Mouse (Mus musculus) embryonic stem cell, embryonic (primary cell): Measurements from ENCODE around the gene Sema3g.

Source experiments
- CTCF ChIA-PET, 4 experiments: fragments of 300-600 bp in 2 of 4; fragments of 350-600 bp in 2 of 4; sonication (Branson Sonifier 250); formaldehyde crosslinking; loops; one replicate each; lab custom pipeline; 2022; ENCODE audit warnings: inconsistent platforms in 2 of 4; lab: Charles Lee
- POLR2A ChIA-PET, 4 experiments: fragments of 300-600 bp in 2 of 4; fragments of 350-600 bp in 2 of 4; sonication (Branson Sonifier 250); formaldehyde crosslinking; loops; one replicate each; lab custom pipeline; 2022; ENCODE audit warnings: antibody characterized with exemption in 4 of 4, inconsistent platforms in 1 of 4; lab: Charles Lee

Sema3g gene

DNA sequence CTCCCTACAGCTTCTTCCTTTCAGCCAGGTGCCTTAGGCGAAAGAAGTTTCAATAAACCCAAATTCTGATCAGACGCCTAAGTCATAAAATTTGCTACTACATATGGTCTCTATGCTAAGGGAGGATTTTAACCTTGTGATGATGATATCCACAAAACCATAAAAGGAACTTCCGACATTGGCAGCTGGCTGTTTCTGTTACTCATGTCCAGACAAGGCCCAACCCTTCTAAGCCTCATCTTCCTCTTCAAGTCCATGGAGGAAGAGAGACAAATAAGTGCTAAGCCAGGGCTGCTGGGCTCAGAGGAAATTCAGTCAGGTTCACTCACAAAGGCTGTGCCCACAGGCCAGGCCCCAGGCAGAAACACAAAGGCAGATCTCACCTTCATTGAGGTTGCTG, 28.3 kb upstream of the Sema3g start:
- ChIA-PET CTCF (interaction anchor here in 1 of 4 experiments (1.1 kb wide), 1 partner anchor 83 kb away, joined by 3 read pairs; no protein-coding TSS in a partner anchor), POLR2A (interaction anchor here in 2 of 4 experiments (0.8 to 8.0 kb wide), 5 partner anchors 9 to 49 kb away, joined by 3 to 50 read pairs (median 3); no protein-coding TSS in a partner anchor)

DNA sequence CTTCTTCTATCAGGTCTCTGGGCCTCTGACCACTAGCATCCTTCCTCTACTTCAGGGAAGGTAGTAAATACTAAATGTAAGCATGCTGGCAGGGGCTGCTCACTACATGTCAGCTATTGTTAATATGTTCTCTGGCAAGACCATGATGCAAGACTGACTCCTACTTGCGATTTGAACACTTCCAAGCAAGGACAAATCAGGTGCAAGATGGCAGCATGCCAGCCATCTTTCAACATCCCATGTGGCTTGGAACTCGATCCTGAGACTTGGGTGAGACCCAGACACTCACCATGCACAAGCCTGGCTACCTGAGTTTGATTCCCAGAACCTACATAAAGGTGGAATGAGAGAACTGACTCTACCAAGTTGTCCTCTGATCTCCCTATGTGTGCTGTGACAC, 25.7 kb upstream of the Sema3g start:
- ChIA-PET POLR2A (interaction anchor here in 2 of 4 experiments (1.1 to 8.0 kb wide), 4 partner anchors 10 to 15 kb away, joined by 3 to 50 read pairs (median 5); no protein-coding TSS in a partner anchor), CTCF (interaction anchor here in 1 of 4 experiments (0.6 kb wide), 1 partner anchor 19 kb away, joined by 3 read pairs; no protein-coding TSS in a partner anchor)

DNA sequence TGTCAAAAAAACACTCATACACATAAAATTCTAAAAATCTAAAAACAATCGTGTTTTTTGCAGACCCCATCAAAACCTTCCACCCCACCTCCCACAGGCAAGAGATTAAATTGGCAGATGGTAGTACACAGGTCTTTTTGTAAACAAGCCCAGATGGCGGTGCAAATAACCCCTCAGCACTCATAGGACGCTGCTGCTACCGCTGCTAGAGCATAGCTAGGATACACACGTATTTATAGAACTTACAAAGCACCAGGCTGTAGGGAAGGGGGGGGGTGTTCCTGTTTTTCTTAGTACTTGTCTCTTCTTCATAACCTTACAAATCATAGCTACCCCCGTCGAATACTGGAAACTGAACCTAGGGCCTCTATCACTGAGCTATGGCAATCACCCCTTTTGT, 23.9 kb upstream of the Sema3g start:
- POLR2A ChIA-PET, result interaction anchor here in 3 of 4 experiments (0.5 to 8.0 kb wide), 12 partner anchors 8 to 174 kb away, joined by 3 to 50 read pairs (median 4); no protein-coding TSS in a partner anchor
- CTCF ChIA-PET, result interaction anchor here in 2 of 4 experiments (0.7 to 1.2 kb wide), 2 partner anchors 65 to 131 kb away, joined by 3 read pairs; partner anchors contain the start of gene Smim4 (in 1 of the 2)

DNA sequence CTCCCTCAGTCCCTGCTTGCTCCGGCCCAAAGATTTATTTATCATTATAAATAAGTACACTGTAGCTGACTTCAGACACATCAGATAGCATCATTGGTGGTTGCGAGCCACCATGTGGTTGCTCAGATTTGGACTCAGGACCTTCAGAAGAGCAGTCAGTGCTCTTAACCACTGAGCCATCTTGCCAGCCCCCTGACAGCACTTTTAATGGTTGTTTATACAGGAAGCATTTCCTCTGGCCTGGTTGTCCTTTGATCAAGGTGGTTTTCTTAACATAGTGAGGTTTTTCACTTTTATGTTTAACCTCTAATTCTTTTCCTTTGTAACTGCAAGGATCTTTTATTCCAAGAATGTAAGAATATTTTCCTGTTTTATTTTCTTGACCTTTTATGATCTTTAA, 23.2 kb upstream of the Sema3g start:
- CTCF ChIA-PET, result no interaction called here
- POLR2A ChIA-PET, result interaction anchor here in 3 of 4 experiments (0.6 to 8.0 kb wide), 8 partner anchors 10 to 41 kb away, joined by 3 to 50 read pairs (median 3); no protein-coding TSS in a partner anchor

DNA sequence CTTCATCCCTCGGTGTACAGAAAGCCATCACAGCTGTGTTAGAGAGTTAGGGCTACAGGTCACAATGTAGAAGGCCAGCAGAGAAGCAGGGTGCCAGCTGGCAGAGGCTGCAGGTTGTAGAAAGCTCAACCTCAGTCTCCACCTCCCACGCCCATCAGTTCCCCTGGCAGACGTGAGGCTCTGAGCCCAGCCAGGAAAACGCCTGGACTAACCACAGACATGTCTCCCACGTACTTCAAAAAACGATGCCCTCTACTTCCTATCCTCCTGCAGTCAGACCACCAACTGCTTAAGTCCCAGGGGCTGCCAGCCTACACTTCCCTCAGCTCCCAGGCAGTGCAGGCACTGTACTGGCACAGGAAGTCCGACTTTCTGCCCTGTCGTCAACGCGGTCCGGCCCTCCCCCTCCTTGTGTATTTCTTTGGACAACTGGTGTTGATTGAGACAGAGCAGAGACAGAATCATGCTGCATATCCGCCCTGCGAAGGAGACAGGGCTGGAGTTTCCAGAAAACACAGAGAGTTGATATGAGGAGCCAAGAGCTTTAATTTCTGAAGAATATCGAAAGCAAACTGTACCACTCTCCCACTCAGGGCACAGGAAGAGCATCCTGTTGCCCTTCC, 22.7 kb upstream of the Sema3g start:
- ChIA-PET POLR2A (interaction anchor here in 2 of 4 experiments (1.5 to 8.0 kb wide), 6 partner anchors 10 to 25 kb away, joined by 4 to 50 read pairs (median 6); no protein-coding TSS in a partner anchor), CTCF (interaction anchor here in 2 of 4 experiments (1.3 to 1.4 kb wide), 2 partner anchors 10 to 35 kb away, joined by 3 read pairs; no protein-coding TSS in a partner anchor)

DNA sequence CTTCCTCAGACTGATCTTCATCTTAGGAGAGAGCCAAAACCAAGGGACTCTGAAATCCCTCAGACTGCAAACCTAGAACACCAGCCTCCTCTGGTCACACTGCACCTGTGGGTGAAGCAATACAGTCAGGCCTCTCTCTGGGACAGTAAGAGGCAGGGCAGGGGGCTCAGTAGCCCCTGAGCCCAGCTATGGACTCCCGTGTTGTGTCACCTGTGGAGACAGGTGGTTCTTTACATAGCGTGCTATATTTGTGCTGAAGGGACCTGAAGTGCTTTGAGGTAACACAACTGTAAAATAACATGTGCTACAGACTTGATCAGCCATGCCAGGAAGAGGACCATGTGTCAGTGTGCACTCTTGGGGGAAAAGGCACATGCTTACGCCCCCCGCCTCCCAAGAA, 22.1 kb upstream of the Sema3g start:
- CTCF ChIA-PET, result interaction anchor here in 3 of 4 experiments (0.5 to 1.4 kb wide), 6 partner anchors 9 to 67 kb away, joined by 3 to 7 read pairs (median 3); partner anchors contain the start of gene Smim4 (in 1 of the 3)

DNA sequence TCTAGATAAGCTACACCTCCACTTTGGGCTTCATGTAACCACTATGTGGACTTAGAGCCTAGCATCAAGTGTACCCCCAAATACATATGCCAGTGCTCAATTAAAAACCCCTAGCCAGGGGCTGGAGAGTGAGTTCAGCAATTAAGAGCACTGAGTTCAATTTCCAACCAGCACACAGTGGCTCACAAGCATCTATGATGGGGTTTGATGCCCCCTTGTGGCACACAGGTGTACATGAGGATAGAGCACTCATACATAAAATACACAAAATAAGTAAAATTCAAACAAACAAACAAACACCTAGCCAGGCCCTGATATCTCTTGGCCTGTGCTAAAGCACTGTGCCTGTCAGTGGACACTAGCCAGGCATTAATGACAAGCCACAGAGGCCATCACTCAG, 21.7 kb upstream of the Sema3g start:
- ChIA-PET CTCF (interaction anchor here in 3 of 4 experiments (0.5 to 1.4 kb wide), 10 partner anchors 9 to 623 kb away, joined by 3 to 7 read pairs (median 3); partner anchors contain the start of gene Smim4 (in 1 of the 3)), POLR2A (interaction anchor here in 2 of 4 experiments (0.6 to 8.0 kb wide), 9 partner anchors 9 to 180 kb away, joined by 3 to 50 read pairs (median 5); no protein-coding TSS in a partner anchor)

More for the DNA sequence above, 22.1 kb upstream of the Sema3g start:
- POLR2A ChIA-PET, result interaction anchor here in 2 of 4 experiments (0.6 to 8.0 kb wide), 7 partner anchors 9 to 180 kb away, joined by 3 to 50 read pairs (median 5); no protein-coding TSS in a partner anchor

DNA sequence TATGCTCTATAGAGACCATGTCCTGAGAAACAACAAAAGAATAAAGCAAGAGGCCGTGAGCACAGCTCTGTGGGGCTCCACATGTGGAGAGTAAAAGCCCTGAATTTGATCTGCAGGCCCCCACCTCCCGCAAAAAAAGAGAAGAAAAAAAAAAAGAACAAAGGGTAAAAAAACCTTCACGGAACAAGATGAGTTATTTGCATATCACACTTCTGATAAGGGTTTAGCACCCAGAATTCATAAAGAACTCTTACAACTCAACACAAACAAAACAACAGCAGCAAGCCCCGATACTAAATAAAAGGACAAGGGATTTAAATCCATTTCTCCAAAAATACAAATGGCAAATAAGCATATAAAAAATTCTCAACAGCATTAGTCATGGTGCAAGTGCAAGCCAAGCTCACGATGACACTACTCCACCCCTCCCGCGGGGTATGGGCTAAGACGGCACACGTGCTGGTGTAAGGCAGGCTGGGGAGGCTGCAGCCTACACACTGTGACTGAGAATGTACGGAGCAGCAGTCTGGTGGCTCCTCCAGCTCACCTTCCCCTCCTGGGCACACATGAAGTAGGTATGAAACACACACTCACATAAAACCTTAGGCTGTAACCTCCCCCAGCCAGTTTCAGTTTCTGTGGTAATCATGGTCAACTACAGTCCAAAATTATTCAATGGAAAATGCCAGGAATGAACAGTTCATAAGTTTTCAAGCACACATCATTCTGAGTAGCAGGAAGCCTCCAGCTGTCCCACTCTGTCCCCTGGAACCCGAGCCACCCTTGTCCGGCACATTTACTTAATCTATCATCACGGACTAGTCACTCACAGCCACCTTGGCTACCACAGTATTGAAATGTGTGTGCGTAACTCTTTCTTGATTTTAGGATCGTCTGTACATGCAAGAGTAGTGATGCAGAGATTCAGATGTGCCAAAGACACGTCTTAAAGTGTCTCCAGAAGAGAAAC, 19.8 kb upstream of the Sema3g start:
- POLR2A ChIA-PET, result interaction anchor here in 3 of 4 experiments (0.6 to 8.0 kb wide), 14 partner anchors 8 to 814 kb away, joined by 3 to 50 read pairs (median 4); partner anchors contain the start of gene Tnnc1 (in 1 of the 3)

DNA sequence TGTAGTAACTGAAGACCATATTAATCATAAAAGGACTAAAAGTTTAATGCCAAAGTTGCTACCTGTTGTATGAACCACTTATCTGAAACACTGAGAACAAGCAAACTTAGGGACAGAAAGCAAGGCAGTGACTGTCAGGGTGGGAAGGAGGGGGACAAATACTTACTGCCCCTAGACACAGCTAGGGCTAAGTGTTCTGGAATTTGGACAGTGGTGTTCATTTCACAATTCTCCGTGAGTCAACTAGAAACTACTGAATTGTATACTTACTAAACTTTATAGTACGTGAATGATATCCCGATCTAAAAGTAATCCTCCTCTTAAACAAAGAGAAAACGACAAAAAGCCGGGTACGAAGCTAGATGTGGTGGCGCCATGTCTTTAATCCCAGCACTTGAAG, 18.1 kb upstream of the Sema3g start:
- ChIA-PET POLR2A (interaction anchor here in 1 of 4 experiments (1.7 kb wide), 1 partner anchor 40 kb away, joined by 4 read pairs; no protein-coding TSS in a partner anchor), CTCF (no interaction called here)

More for the DNA sequence above, 19.8 kb upstream of the Sema3g start:
- CTCF ChIA-PET, result interaction anchor here in 1 of 4 experiments (0.5 to 1.3 kb wide), 2 partner anchors 14 to 798 kb away, joined by 3 to 4 read pairs; no protein-coding TSS in a partner anchor

DNA sequence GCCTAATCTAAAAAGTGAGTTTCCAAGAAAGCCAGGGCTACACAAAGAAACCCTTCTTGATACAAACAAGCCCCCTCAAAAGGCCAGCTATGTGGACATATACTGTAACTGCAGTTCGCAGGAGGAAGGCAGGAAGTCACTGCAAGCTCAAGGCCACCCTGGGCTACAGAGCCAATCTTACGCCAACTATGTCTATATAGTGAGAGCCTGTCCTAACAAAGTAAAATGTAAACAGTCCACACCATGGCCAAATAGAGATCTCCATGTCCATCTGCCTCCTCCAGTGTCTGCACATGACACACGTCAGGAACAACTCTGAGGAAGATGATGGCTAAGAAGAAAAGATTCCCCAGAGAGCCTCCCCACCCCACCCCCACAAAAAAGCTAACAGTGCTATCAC, 17.6 kb upstream of the Sema3g start:
- CTCF ChIA-PET, result no interaction called here
- POLR2A ChIA-PET, result interaction anchor here in 1 of 4 experiments (0.6 to 1.7 kb wide), 2 partner anchors 40 to 1492 kb away, joined by 4 read pairs; no protein-coding TSS in a partner anchor

DNA sequence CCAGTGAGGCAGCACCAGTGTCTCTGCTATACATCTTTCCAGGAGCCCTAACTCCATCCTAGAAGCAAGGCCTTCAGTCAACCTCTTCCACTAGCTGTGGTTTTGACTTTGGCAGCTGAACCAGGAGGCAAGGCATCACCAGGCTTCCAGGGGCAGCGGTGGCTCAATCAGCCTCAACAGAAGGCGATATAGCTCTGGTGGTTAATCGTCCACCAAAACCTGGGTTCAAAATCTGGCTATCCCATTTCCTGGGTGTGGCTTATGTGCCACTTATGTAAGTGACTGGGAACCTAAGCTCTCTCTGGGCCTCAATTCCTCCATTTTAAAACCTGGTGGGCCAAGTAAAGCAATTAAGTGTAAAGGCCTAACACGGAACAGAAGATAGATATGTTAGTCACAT, 12.8 kb upstream of the Sema3g start:
- POLR2A ChIA-PET, result interaction anchor here (0.6 to 4.6 kb wide), 26 partner anchors 9 to 290 kb away, joined by 3 to 50 read pairs (median 3); partner anchors contain the start of genes Bap1 (in 1 of the 4), Eaf1 (in 1 of the 4), Mettl6 (in 1 of the 4) and Nek4 (in 1 of the 4)
- CTCF ChIA-PET, result interaction anchor here (0.5 to 1.3 kb wide), 6 partner anchors 9 to 147 kb away, joined by 3 to 7 read pairs (median 3); no protein-coding TSS in a partner anchor

DNA sequence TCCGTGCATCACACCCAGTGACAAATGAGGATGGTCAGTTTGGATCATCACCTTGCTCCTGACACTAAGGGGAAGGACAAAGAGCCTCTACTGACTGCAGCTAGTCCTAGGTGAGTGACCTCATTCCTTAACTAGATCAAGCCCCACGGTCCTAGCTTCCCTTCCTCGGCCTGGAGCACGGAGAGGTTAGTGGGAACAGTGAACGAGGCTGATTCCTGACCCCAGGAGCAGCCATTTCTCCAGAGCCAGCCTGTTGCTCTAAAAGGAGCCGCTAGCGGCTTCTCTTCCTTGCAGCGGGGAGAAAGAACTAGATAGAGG, 12.5 kb upstream of the Sema3g start:
- ChIA-PET POLR2A (interaction anchor here (0.6 to 4.6 kb wide), 27 partner anchors 9 to 289 kb away, joined by 3 to 50 read pairs (median 3); partner anchors contain the start of genes Bap1 (in 1 of the 4), Eaf1 (in 1 of the 4), Mettl6 (in 1 of the 4) and Nek4 (in 1 of the 4)), CTCF (interaction anchor here (0.5 to 1.3 kb wide), 8 partner anchors 9 to 147 kb away, joined by 3 to 7 read pairs (median 3); no protein-coding TSS in a partner anchor)

DNA sequence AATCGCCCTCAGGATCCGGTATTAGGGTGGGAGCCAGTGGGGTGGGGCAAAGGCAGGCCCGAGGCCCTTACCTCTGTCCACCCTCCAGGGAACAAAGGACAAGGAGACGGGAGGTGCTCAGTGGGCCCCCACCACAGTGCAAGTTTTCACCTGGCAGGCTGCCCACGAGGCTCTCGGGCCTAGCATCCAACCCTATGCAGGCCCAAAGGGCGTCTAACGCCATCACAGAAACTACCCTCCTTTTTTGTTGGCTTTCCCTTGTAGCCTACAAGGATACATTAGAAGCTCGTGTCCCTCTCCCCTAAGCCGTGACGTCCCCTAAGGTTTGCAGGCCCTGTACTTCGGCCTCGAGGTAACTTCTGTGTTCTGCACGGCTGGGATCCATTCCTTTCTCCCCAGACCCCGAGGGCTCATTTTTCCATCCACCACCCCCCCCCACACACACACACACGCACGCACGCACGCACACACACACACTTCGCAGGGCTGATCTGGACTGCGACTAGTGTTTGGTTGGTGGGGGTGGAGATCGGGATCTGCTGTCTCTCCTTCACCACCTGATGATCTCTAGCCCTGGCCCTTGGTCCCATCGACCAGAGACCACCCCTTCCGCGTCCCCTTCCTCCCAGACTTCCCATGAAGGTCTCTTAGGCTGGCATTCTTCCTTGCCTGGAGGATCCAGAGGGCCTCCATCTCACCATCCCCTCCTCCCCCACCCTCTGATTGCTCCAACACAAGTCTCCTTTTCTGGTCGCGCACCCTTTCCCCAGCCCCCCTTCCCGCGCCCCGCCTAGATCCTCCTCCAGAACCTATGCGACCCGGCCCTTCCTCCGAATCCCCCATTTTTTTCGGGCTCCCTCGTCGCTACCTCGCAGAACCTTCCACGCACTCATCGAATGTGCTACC, 11.8 kb upstream of the Sema3g start:
- POLR2A ChIA-PET, result interaction anchor here in 3 of 4 experiments (0.6 to 4.6 kb wide), 39 partner anchors 8 to 289 kb away, joined by 3 to 50 read pairs (median 4); partner anchors contain the start of genes Bap1 (in 2 of the 3), Phf7 (in 2 of the 3), Smim4 (in 2 of the 3) and Capn7 (in 1 of the 3)
- CTCF ChIA-PET, result interaction anchor here (0.5 to 1.3 kb wide), 9 partner anchors 9 to 148 kb away, joined by 3 to 7 read pairs (median 3); no protein-coding TSS in a partner anchor

DNA sequence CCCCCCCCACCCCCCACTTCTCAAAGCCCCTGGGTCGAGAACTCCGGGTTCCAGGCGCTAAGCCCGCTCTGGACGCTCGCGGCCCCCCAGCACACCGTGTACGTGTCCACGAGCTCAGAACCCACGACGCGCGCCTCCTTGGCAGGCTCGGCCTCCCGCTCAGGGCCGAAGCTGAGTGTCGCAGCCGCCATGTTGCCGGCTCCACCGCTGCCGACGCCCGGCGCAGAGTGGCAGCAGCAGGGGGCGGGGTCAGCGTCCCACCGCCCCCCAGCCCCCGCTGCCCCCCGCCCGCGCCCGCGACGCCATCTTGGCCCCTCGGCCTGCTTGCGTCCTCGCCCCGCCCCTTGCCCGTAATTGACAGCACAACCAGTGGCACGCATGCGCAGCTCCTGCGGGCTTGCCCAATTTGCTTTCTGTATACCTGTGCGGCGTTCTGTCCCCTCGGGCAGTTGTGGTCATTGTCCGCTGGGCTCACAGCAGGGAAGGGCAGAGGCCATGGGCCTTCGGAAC, 11.1 kb upstream of the Sema3g start:
- ChIA-PET POLR2A (interaction anchor here (0.6 to 4.6 kb wide), 29 partner anchors 8 to 1258 kb away, joined by 3 to 50 read pairs (median 4); partner anchors contain the start of genes Phf7 (in 2 of the 4), Bap1 (in 1 of the 4), Capn7 (in 1 of the 4) and Dnah1 (in 1 of the 4)), CTCF (interaction anchor here in 3 of 4 experiments (0.7 to 1.4 kb wide), 6 partner anchors 9 to 266 kb away, joined by 3 to 5 read pairs (median 4); partner anchors contain the start of gene Sema3g (in 1 of the 3))

DNA sequence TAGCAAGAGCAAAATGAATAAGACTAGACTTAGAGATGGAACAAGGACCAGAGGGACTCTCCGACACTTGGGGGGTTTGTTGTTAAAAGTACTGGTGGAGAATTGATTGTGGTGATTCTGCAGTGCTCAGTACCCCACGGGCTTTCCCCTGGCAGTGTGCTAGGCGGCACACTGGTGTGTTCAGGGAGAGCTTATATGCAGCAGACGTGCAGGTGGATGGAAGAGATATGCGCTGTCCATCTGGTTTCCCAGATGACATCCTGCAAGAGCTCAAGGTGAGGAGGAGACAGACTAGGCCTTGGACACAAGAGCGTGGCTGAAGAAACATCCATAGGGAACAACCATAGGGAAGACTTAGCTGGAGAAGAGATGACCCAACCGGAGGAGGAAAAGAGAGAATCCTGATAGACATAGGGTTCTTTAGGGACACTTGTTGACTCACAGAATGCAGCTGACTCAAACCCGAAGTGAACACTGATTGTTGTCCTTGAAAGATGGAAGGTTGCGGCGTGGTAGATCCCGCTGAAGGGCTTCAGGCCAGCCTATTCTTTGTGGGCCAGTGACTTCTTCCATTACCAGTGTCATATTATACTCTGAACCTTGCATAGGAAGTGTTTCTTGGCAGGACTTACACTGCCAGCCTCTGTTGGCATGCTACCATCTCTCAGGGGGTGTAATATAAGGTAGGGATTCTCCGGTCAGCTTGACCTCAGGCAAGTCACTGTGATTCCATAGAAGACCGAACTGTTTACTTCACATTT, 10.4 kb upstream of the Sema3g start:
- ChIA-PET CTCF (interaction anchor here in 3 of 4 experiments (0.7 to 1.4 kb wide), 5 partner anchors 8 to 265 kb away, joined by 3 to 5 read pairs (median 4); partner anchors contain the start of gene Sema3g (in 1 of the 3)), POLR2A (interaction anchor here (0.6 to 4.6 kb wide), 24 partner anchors 8 to 1257 kb away, joined by 3 to 50 read pairs (median 4); partner anchors contain the start of genes Phf7 (in 2 of the 4), Bap1 (in 1 of the 4), Nisch (in 1 of the 4) and Sema3g (in 1 of the 4))
